Mouse (Mus musculus): ENCODE results near the gene Ryr2.

- TF ChIP-seq CTCF (IDR thresholded peaks at IDR 0.05; ENCODE audit: control insufficient read depth, insufficient read depth, insufficient replicate concordance, low read depth, low read length) (no peak), POLR2A (IDR thresholded peaks at IDR 0.05; ENCODE audit: control insufficient read depth, low read depth, low read length) (no peak)
Observed at GRCm38 (mm10) chr13:11868056-11868455, 238.7 kb downstream of the Ryr2 start.
